Mouse (Mus musculus): ENCODE data around the gene Siah1a. TPM values are rescaled to one million over a fixed set of nuclear protein-coding genes. Genes with fewer than 3 reads are reported as not detected.

Gene Siah1a
- polyA plus RNA-seq, 1 experiment: not detected

- Histone ChIP-seq H3K4me1 (ENCODE audit: control insufficient read depth, insufficient read depth, low read length) (peaks cover 6% of the 10 kb centered on the region), H3K4me3 (ENCODE audit: insufficient read depth, low read depth, low read length) (no peak overlapping the region), H3K27ac (ENCODE audit: insufficient read depth, low read depth, low read length) (0 out of 2 replicates have a peak overlapping the region, but pooled peaks have one; percentile 21)
- 76% methylated on average over 2 of the region's 2 CpGs for WGBS
- no peak for TF ChIP-seq CTCF (IDR thresholded peaks at IDR 0.05; ENCODE audit: insufficient read depth, low read depth, low read length)
- no peak for TF ChIP-seq POLR2A (IDR thresholded peaks at IDR 0.05; ENCODE audit: insufficient read depth, low read depth, low read length)
These were observed 4.1 kb upstream of the Siah1a start for GRCm38 (mm10) chr8:86749842-86750241.

DNA sequence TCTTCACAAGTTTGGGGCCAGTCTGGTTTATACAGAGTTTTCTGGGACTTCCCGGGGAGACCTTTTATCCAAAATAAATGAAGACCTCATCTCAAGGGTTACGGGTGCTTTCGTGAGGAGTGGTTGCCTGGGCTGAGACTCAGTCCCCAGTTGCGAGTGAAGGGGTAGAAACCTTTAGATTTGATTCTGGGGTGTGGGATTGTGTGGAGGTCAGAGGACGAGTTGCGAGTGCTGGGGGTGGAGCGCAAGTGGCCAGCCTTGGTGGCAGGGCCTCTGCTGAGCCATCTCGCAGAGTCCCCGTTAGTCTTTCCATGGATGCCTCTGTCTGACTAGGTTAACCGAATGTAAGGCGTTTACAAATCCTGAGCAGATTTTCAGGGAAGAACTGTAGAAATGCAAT lies 777 bp upstream of the Siah1a start:
- peak overlapping the region; percentile 95 for H3K4me3 ChIP-seq (ENCODE audit: insufficient read depth, low read depth, low read length)
- peaks cover 6% of the 10 kb centered on the region for H3K4me1 ChIP-seq (ENCODE audit: control insufficient read depth, insufficient read depth, low read length)
- H3K27ac ChIP-seq (ENCODE audit: insufficient read depth, low read depth, low read length): peak overlapping the region; percentile 88
- no peak for TF ChIP-seq CTCF (IDR thresholded peaks at IDR 0.05; ENCODE audit: insufficient read depth, low read depth, low read length)
- no peak for TF ChIP-seq POLR2A (IDR thresholded peaks at IDR 0.05; ENCODE audit: insufficient read depth, low read depth, low read length)
- WGBS: 3% methylated on average over 11 of the region's 11 CpGs

DNA sequence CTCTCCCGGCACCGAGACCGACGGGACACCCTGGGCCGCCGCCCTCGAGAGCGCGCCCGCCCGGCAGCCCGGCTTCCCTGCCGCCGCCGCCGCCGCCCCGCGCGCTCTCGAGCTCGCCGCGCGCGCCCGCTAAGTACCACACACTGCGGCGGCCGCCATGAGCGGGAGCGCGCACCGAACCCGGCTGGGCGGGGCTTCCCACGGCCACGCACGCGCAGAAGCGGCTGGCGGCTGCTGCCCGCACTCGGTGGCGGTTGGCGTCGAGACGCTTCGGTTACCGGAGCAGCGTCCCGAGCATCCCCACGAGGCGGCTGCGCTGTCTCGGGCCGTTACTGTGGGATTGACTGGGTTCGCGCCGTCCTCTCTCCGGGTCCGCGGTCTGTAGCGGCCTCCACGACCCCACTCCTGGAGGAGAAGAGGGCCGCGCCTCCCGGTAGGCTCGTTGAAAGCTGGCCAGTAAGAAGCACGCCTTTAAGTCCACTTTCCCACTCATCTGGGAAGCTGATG lies 254 bp upstream of the Siah1a start:
- TF ChIP-seq CTCF (IDR thresholded peaks at IDR 0.05; ENCODE audit: insufficient read depth, low read depth, low read length) (no peak; the same call in 1 of the 2 replicates), POLR2A (IDR thresholded peaks at IDR 0.05; ENCODE audit: insufficient read depth, low read depth, low read length) (peak; percentile 90)
- Histone ChIP-seq H3K4me1 (ENCODE audit: control insufficient read depth, insufficient read depth, low read length) (peaks cover 6% of the 10 kb centered on the region), H3K27ac (ENCODE audit: insufficient read depth, low read depth, low read length) (peak overlapping the region; percentile 89), H3K4me3 (ENCODE audit: insufficient read depth, low read depth, low read length) (peak overlapping the region; percentile 95)
- 2% methylated on average over 70 of the region's 70 CpGs for WGBS

GRCm38 (mm10) chr8:86744313-86745220 lies 1.2 kb downstream of the Siah1a start:
- Histone ChIP-seq H3K4me1 (ENCODE audit: control insufficient read depth, insufficient read depth, low read length) (peaks cover 6% of the 10 kb centered on the region), H3K27ac (ENCODE audit: insufficient read depth, low read depth, low read length) (peak overlapping the region; percentile 89), H3K4me3 (ENCODE audit: insufficient read depth, low read depth, low read length) (peak overlapping the region; percentile 95)
- 5% methylated on average over 18 of the region's 18 CpGs for WGBS
- TF ChIP-seq POLR2A (IDR thresholded peaks at IDR 0.05; ENCODE audit: insufficient read depth, low read depth, low read length) (no peak), CTCF (IDR thresholded peaks at IDR 0.05; ENCODE audit: insufficient read depth, low read depth, low read length) (no peak)

DNA sequence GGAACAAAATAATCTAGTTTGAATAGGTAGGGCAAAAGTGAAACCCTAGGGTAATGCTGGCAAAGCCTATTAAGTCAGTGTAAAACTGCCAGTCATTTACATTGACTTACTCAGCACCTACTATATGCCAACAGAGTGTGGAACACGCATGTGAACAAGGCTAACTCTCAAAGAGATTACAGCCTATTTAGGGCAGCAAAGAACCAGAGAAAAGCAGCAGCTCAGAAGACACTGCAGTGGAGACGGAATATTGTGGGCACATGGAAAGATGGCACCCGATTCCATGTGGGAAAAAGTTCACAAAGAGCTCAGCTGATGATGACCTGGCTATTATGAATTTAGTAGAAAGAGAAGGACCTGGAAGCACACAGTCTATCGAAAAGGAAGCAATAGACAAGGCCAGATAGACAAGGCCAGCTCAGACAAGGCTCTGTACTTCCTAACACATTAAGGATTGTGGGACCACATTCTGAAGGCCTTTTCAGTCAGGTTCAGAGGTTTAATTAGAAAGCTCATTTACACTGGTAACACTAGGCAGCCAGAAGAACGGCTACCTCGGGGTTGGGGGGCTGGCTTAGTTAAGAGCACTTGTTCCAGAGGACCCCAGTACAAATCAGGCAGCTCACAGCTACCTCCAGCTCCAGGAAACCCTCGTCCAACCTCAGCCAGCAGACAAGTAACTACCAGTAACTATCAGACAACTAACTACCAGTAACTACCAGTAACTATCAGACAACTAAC lies 3.0 kb downstream of the Siah1a start:
- Histone ChIP-seq H3K4me3 (ENCODE audit: insufficient read depth, low read depth, low read length) (no peak overlapping the region), H3K27ac (ENCODE audit: insufficient read depth, low read depth, low read length) (no peak overlapping the region), H3K4me1 (ENCODE audit: control insufficient read depth, insufficient read depth, low read length) (peaks cover 6% of the 10 kb centered on the region)
- TF ChIP-seq CTCF (IDR thresholded peaks at IDR 0.05; ENCODE audit: insufficient read depth, low read depth, low read length): no peak
- no peak for TF ChIP-seq POLR2A (IDR thresholded peaks at IDR 0.05; ENCODE audit: insufficient read depth, low read depth, low read length)
- 40% methylated on average over 7 of the region's 7 CpGs for WGBS

DNA sequence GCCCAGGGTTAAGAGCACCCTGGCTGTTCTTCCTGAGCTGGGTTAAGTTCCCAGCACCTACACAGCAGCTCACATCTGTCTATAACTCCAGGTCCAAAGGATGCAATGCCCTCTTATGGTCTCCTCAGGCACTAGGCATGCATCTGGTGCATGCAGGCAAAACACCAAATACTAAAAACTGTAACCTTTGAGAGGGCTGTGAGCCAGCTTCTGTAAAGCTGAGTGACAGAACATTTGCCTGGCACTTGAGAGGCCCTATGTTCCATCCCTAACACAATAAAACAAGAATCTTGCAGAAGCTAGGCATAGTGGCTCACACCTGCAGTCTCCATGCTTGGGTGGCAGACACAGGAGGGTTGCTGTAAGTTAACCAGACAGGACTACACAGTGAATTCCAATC lies 4.1 kb downstream of the Siah1a start:
- Histone ChIP-seq H3K4me3 (ENCODE audit: insufficient read depth, low read depth, low read length) (no peak overlapping the region), H3K4me1 (ENCODE audit: control insufficient read depth, insufficient read depth, low read length) (peaks cover 5% of the 10 kb centered on the region), H3K27ac (ENCODE audit: insufficient read depth, low read depth, low read length) (no peak overlapping the region)
- no peak for TF ChIP-seq POLR2A (IDR thresholded peaks at IDR 0.05; ENCODE audit: insufficient read depth, low read depth, low read length)
- no peak for TF ChIP-seq CTCF (IDR thresholded peaks at IDR 0.05; ENCODE audit: insufficient read depth, low read depth, low read length)

GRCm38 (mm10) chr8:86740899-86741298 lies 4.8 kb downstream of the Siah1a start:
- TF ChIP-seq POLR2A (IDR thresholded peaks at IDR 0.05; ENCODE audit: insufficient read depth, low read depth, low read length): no peak
- TF ChIP-seq CTCF (IDR thresholded peaks at IDR 0.05; ENCODE audit: insufficient read depth, low read depth, low read length): no peak
- Histone ChIP-seq H3K4me3 (ENCODE audit: insufficient read depth, low read depth, low read length) (no peak overlapping the region), H3K4me1 (ENCODE audit: control insufficient read depth, insufficient read depth, low read length) (no peaks in the 10 kb centered on the region), H3K27ac (ENCODE audit: insufficient read depth, low read depth, low read length) (no peak overlapping the region)

DNA sequence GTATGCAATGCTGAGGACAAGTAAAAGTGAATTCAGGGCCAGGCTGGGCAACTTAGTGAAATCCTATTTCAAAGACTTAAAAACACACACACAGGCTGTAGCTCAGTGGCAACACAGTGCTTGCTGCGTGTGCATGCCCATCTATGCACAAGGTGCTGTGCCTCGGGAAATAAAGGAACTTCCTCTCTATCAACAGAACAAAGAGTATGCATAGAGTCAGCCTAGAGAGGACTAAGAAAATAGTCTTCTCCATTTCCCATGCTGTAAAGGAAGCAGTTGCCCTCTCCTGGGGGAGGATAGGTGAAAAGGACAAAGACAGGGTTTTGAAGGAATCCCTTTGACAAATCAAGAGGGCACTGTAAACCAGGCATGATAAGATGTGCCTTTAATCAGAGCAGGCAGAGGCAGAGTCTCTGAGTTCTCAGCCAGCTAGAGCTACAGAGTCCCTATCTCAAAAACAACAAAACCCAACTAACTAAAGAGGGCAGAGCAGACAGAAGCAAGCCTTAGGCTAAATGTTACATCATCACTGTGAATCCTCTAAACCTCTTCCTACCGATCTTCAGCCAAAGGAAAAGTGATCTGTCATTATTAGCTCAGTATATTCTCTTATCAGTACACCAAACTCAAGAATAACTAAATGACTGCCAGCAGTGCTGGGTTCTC lies 10.2 kb downstream of the Siah1a start:
- Histone ChIP-seq H3K4me3 (ENCODE audit: insufficient read depth, low read depth, low read length) (no peak overlapping the region), H3K4me1 (ENCODE audit: control insufficient read depth, insufficient read depth, low read length) (0 out of 2 replicates have a peak, but pooled peaks cover 2% of the 10 kb centered on the region), H3K27ac (ENCODE audit: insufficient read depth, low read depth, low read length) (no peak overlapping the region)
- 31% methylated on average over 3 of the region's 3 CpGs for WGBS
- no peak for TF ChIP-seq CTCF (IDR thresholded peaks at IDR 0.05; ENCODE audit: insufficient read depth, low read depth, low read length)
- TF ChIP-seq POLR2A (IDR thresholded peaks at IDR 0.05; ENCODE audit: insufficient read depth, low read depth, low read length): no peak
